Mouse (Mus musculus) liver, embryonic 11.5 days (tissue): ENCODE measurements around the gene Dstn. TPM values are rescaled to one million over a fixed set of nuclear protein-coding genes. Genes with fewer than 3 reads are reported as not detected.
A peak's percentile ranks its signal among the peaks of the same experiment; 100 is the strongest.

Source experiments
- ATAC-seq: fragments of 200-750 bp; cut with Nextera tagmentation; replicated peaks from 2 replicates; pipeline ENCODE4 v1.8.0; 2017; ENCODE audit warnings: moderate number of reproducible peaks, mild to moderate bottlenecking, moderate TSS enrichment, moderate library complexity; ENCODE audit not compliant: low FRiP score
- DNase-seq: peaks from one replicate; pipeline ENCODE4 v3.0.0-alpha.2; 2017; ENCODE audit warnings: low spot score
- H3K27ac ChIP-seq: fragments of 300-500 bp; sonication (generic); 2 replicates; pipeline ENCODE4 v1.5.1; 2014; ENCODE audit warnings: mild to moderate bottlenecking, low read depth, low read length, control low read depth
- H3K27me3 ChIP-seq: fragments of 300-500 bp; sonication (generic); replicated peaks from 2 replicates; pipeline ENCODE4 v1.6.1; 2014; ENCODE audit warnings: low read length, mixed read lengths; ENCODE audit not compliant: control insufficient read depth, insufficient read depth
- H3K36me3 ChIP-seq: fragments of 300-500 bp; sonication (generic); 2 replicates; pipeline ENCODE4 v1.6.1; 2014; ENCODE audit warnings: mild to moderate bottlenecking, low read length, moderate library complexity, mixed read lengths; ENCODE audit not compliant: control insufficient read depth, insufficient read depth
- H3K4me1 ChIP-seq: fragments of 300-500 bp; sonication (generic); replicated peaks from 2 replicates; pipeline ENCODE4 v1.6.1; 2014; ENCODE audit warnings: low read length, mixed read lengths; ENCODE audit not compliant: control insufficient read depth, insufficient read depth
- H3K4me2 ChIP-seq: fragments of 300-500 bp; sonication (generic); 2 replicates; pipeline ENCODE4 v1.6.1; 2014; ENCODE audit warnings: mild to moderate bottlenecking, control low read depth, moderate library complexity
- H3K4me3 ChIP-seq: fragments of 300-500 bp; sonication (generic); 2 replicates; pipeline ENCODE4 v1.5.1; 2014; ENCODE audit warnings: low read depth, low read length, control low read depth
- H3K9ac ChIP-seq: fragments of 300-500 bp; sonication (generic); 2 replicates; pipeline ENCODE4 v1.6.1; 2014; ENCODE audit warnings: low read depth, low read length, control low read depth
- H3K9me3 ChIP-seq: fragments of 300-500 bp; sonication (generic); 2 replicates; pipeline ENCODE4 v1.6.1; 2016; ENCODE audit warnings: low read length, inconsistent platforms, mixed read lengths; ENCODE audit not compliant: control insufficient read depth
- WGBS: fragments of 180-500 bp; shearing (Covaris S2); extraction: QIAGEN DNeasy Blood & Tissue Kit; methylation state at CpG from one replicate; pipeline ENCODE4 v1.1.7; 2014; 5-methylcytosine and 5-hydroxymethylcytosine counted together
- polyA plus RNA-seq: library from polyadenylated mRNA; unstranded; fragments of >200 nt; fragmentation: Nextera tagmentation; extraction: Ambion mirVana; gene quantifications from 2 replicates; pipeline ENCODE4 v1.2.1, GENCODE M21; 2014

Dstn gene
- polyA plus RNA-seq, 1 experiment from 2014 or later: 242 TPM

DNA sequence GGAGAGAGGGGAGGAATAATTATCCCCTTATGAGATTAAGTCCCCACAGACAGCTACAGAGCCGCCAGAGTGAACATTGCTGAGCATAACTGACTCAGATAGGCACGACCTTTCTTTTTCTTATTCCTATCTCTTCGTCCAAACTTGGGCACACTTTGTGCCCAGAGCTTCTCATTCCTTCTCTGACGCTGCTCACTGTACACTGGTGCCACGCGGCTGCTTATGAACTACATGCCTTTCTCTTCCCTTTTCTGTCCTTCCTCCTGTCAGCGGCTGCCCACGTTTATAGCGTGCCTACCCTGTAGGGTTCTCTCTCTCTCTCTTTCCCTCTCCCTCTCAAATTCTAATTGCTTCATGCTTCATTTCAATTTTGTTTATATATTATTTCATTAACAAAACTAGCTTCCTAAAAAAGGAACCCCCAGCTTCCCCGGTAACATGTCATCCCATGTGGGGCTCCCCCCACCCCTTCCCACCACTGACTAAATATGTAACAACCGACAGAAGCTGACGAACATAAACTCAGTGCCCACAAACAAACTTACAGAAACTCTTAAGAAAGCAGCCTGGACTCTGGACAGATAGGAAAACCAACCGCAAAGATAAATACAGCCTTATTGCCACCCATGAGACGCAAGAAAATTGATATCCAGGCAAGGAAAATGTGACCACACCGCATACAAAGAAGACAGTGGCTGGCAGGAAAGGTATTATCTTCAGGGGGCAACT lies 25.8 kb upstream of the Dstn start:
- H3K4me3 ChIP-seq: no peak overlapping the region
- H3K27ac ChIP-seq: peak overlapping the region; percentile 20
- no peaks in the 10 kb centered on the region; the same call in 1 of the 2 replicates for H3K4me1 ChIP-seq
- no peaks in the 10 kb centered on the region for H3K27me3 ChIP-seq
- H3K36me3 ChIP-seq: no peaks in the 10 kb centered on the region
- peak overlapping the region; percentile 2 for H3K4me2 ChIP-seq
- 60% methylated on average over 15 of the region's 15 CpGs for WGBS
- DNase-seq (no peak), ATAC-seq (peak; percentile 42; the same call in 1 of the 2 replicates)
- no peak overlapping the region for H3K9ac ChIP-seq
- H3K9me3 ChIP-seq: no peaks in the 10 kb centered on the region

DNA sequence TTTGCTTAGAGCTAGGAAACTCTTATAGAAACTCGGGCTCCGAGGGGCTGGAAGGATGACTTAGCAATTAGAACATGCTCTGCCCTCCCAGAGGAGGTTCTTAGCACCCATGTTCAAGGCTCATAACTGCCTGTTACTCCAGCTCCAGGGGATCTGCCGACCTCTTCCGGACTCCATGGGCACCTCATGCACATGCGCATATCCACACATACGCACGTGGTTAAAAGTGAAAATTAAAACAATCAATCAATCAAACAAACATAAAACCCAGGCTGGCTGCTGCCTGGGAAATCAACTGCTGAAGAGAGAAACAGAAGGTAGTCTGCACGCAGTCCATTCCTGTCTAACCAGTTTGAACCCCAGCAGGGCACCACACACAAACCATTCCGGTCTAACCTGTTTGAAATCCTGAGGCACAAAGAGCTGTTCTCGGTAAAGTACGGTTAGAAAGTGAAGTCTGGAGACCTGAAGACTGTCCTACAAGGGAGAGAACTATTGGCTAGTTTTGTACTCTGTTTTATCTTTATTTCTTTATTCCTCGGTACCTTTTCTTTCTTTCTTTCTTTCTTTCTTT lies 25.2 kb upstream of the Dstn start:
- no peaks in the 10 kb centered on the region; the same call in 1 of the 2 replicates for H3K4me1 ChIP-seq
- peak; percentile 60; the same call in 1 of the 2 replicates for ATAC-seq
- H3K9ac ChIP-seq: 0 out of 2 replicates have a peak overlapping the region, but pooled peaks have one; percentile 26
- H3K27ac ChIP-seq: peak overlapping the region; percentile 20
- no peaks in the 10 kb centered on the region for H3K36me3 ChIP-seq
- H3K9me3 ChIP-seq: no peaks in the 10 kb centered on the region
- no peaks in the 10 kb centered on the region for H3K27me3 ChIP-seq
- no peak for DNase-seq
- H3K4me2 ChIP-seq: no peak overlapping the region; the same call in 1 of the 2 replicates
- H3K4me3 ChIP-seq: no peak overlapping the region
- 56% methylated on average over 12 of the region's 12 CpGs for WGBS

DNA sequence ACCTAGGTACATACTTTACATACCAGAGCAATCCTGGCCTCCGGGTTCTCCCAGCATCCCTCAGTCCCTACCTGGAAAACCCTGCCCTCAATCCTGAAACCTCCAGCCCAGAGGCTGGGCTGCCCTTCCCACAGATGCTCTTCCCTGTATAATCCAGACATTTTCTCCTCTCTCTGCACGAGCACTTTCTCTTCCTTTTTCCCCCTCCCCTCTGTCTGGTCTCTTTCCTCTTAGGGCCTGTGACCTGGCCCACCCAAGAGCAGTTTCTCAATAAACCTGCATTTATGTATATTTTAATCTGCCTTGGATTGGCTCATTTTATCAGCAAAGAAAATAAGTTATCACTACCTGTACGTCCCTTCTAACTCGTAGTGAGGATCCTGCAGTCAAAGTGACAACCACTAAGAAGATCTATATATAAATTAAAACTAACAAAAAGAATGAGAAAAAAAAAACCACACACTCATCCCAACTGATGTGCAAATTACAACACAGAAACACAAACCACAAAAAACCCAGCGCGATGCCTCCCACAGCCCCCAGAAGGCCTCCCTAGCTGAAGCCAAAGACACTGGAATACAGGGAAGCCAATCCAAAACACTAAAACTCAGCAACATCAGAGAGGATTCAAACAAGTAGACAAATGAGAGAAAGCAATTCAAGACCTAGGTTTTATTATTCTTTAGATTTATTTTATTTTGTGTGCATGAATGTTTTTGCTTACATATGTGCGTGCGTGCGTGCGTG lies 23.6 kb upstream of the Dstn start:
- H3K27me3 ChIP-seq: no peaks in the 10 kb centered on the region
- WGBS: 79% methylated on average over 10 of the region's 10 CpGs

DNA sequence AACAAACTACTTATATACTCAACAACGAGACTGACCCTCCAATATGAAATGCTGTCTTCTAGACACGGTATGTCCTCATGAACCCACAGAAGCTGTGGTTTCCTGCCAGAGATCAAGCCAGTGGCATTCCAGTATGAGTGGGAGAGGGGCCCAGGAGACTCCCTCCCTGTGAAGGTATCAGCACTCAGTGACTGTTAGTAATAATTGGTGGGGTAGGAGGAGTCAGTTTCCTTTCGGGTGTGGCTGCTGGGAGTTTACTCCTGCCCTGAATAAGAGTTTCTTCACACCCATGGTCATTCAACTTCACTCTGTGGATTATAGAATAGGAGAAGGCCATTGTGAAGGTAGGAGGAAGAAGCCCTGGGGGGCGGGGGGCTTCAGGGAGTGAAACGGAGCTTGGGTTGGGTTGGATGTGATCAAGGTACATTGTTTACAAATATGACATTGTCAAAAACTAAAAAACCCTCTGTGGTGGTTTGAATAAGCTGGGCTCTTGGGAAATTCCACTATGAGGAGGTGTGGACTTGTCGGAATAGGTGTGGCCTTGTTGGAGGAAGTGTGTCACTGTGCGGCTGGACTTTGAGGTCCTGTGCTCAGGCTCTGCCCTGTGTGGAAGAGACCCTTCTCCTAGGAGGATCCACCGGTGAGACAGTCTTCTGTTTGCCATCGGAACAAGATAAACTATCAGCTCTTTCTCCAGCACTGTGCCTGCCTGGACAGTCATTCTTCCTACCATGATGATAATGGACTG lies 15.5 kb upstream of the Dstn start:
- H3K4me1 ChIP-seq: 0 out of 2 replicates have a peak, but pooled peaks cover 4% of the 10 kb centered on the region
- H3K27me3 ChIP-seq: no peaks in the 10 kb centered on the region
- no peak overlapping the region for H3K27ac ChIP-seq
- H3K36me3 ChIP-seq: no peaks in the 10 kb centered on the region
- no peak overlapping the region for H3K4me3 ChIP-seq
- DNase-seq (no peak), ATAC-seq (peak; percentile 47)
- WGBS: 69% methylated on average over 9 of the region's 9 CpGs
- no peaks in the 10 kb centered on the region for H3K9me3 ChIP-seq
- H3K4me2 ChIP-seq: no peak overlapping the region
- no peak overlapping the region for H3K9ac ChIP-seq

More for the DNA sequence above, 23.6 kb upstream of the Dstn start:
- Histone ChIP-seq H3K9ac (no peak overlapping the region), H3K27ac (no peak overlapping the region), H3K4me1 (no peaks in the 10 kb centered on the region; the same call in 1 of the 2 replicates), H3K36me3 (no peaks in the 10 kb centered on the region), H3K4me2 (no peak overlapping the region), H3K9me3 (no peaks in the 10 kb centered on the region), H3K4me3 (no peak overlapping the region)
- ATAC-seq: no peak
- DNase-seq: no peak

DNA sequence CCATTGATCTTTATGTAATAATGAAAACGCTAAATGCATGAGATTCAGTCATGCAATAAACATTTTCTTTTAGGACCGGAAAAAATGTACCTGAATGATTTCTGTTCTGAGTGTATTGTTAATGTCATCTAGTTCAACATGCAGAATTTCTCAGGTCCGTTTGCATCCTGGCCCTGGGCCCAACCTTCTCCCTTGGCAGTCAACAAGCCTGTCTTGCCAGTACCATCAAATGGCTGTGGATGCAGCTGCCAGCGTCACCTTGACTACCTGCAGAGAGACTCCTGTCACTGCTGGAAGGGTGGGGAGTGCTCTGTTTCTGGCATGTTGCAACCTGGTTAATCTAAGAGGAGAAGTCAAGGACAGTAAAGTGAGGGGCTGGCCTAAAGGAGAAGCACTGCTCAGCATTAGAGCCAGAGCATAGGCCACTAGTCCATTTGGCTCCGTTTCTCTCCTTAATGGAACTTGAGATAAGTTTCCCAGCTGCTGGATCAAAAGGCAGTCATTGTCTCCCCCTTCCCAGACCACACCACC lies 14.2 kb upstream of the Dstn start:
- Histone ChIP-seq H3K9me3 (no peaks in the 10 kb centered on the region), H3K9ac (no peak overlapping the region), H3K4me3 (no peak overlapping the region), H3K4me2 (no peak overlapping the region), H3K4me1 (0 out of 2 replicates have a peak, but pooled peaks cover 4% of the 10 kb centered on the region), H3K36me3 (no peaks in the 10 kb centered on the region), H3K27me3 (no peaks in the 10 kb centered on the region), H3K27ac (no peak overlapping the region)
- ATAC-seq (no peak), DNase-seq (no peak)
- WGBS: 78% methylated on average over 5 of the region's 5 CpGs

DNA sequence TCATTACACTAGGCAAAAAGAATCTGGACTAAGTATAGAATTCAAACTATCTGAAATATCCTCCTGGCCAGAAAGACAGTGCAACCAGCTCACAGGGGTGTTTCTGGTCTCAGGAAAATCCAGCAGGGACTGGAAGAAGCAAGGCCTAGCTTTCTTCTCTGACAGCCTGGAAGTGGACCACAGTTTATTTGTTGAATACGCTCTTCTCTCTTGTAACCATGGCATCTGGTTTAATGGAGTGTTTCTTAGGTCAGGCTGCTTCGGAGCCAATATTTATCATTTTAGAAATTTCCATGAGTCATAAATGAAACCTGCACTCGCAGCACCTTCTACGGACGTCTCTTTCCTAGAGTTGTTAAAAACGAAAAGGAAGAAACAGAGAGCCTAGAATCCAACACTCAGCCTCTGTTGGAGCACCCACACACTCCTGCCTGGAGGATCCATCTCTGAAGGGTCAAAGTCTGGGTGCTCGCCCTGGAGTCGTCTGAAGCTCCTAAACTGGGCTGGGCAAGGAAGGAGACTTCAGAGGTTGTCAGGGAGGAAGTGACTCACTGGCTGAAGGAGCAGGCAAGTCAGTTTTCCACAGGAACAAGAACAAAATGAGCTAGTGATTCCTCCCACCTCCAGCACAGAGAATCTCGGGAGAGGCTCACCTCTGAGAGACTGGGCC lies 11.6 kb upstream of the Dstn start:
- WGBS: 68% methylated on average over 9 of the region's 9 CpGs
- no peak overlapping the region for H3K27ac ChIP-seq
- ATAC-seq: no peak

DNA sequence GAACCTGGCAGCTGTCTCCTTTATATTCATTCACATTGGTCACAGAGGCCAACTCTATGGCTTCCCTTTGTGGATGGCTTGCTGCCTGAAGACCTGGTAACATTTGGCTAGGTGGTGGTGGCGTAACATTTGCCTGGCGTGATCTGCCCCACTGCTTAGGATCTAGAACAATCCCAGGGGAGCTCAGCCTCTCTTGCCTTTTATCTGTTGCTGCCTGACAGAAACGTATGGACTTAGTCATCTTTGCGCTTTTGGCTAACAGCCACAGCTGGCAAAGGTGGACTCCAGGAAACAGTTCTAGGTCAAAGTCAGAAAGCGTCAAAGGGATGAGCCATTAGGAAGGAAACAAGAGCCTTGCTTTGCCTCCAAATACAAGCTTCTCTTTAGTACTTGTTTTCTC lies 10.2 kb upstream of the Dstn start:
- Histone ChIP-seq H3K4me3 (no peak overlapping the region), H3K27ac (no peak overlapping the region), H3K27me3 (no peaks in the 10 kb centered on the region), H3K36me3 (no peaks in the 10 kb centered on the region), H3K9me3 (no peaks in the 10 kb centered on the region), H3K9ac (no peak overlapping the region), H3K4me1 (no peaks in the 10 kb centered on the region), H3K4me2 (no peak overlapping the region)
- ATAC-seq: no peak
- WGBS: 73% methylated on average over 5 of the region's 5 CpGs
- DNase-seq: no peak

More for the DNA sequence above, 11.6 kb upstream of the Dstn start:
- Histone ChIP-seq H3K4me1 (0 out of 2 replicates have a peak, but pooled peaks cover 4% of the 10 kb centered on the region), H3K27me3 (no peaks in the 10 kb centered on the region), H3K36me3 (no peaks in the 10 kb centered on the region), H3K4me3 (no peak overlapping the region), H3K4me2 (no peak overlapping the region), H3K9me3 (no peaks in the 10 kb centered on the region), H3K9ac (no peak overlapping the region)
- DNase-seq: no peak
